9 mouse cellular contexts compared by ENCODE assay signal in genomic region chr11:93988328-93989062, GRCm38 (mm10). TPM values are rescaled to one million over a fixed set of nuclear protein-coding genes. Genes with fewer than 3 reads are reported as not detected.
DNase-seq lines count a peak whose midpoint lies in the region; ATAC-seq lines count a peak whose summit lies in the region.
"Had no signal": no experiment of that assay in that cellular context is flagged by ENCODE, and none has a peak within 500 bp of the region (broad histone marks: within the 10 kb centered on the region; RNA-seq: fewer than 3 reads in every experiment).

No protein-coding gene starts in this region.

- no peak overlapping the region for H3K4me2 ChIP-seq in hindbrain, embryonic 14.5 days (replicated peaks)
- no peak overlapping the region for H3K4me2 ChIP-seq in hindbrain, embryonic 12.5 days (replicated peaks)
- 0 out of 2 replicates have a peak overlapping the region, but pooled peaks have one; percentile 4 for H3K4me2 ChIP-seq in kidney, embryonic 16.5 days (replicated peaks; ENCODE audit: low read depth, low read length)
- H3K4me2 ChIP-seq: hindbrain, embryonic 15.5 days had no signal

- intact Hi-C loops in left cerebral cortex, postnatal 25 days (cut with DNase I), result no loop called here

- H3K36me3 ChIP-seq in hindbrain, embryonic 14.5 days (replicated peaks; ENCODE audit: control insufficient read depth, insufficient read depth), result no peaks in the 10 kb centered on the region
- no peaks in the 10 kb centered on the region for H3K36me3 ChIP-seq in hindbrain, embryonic 12.5 days
- H3K36me3 ChIP-seq in heart, embryonic 10.5 days, result no peaks in the 10 kb centered on the region
- no peaks in the 10 kb centered on the region for H3K36me3 ChIP-seq in kidney, embryonic 16.5 days (ENCODE audit: insufficient read depth, low read length)
- H3K36me3 ChIP-seq in macrophage (ENCODE audit: inconsistent target), result no peaks in the 10 kb centered on the region
- H3K36me3 ChIP-seq: hindbrain, embryonic 15.5 days had no signal

- H3K79me2 ChIP-seq in macrophage (ENCODE audit: inconsistent target), result no peaks in the 10 kb centered on the region

- WGBS in hindbrain, embryonic 14.5 days, result 74% methylated on average over 12 of the region's 12 CpGs
- 64% methylated on average over 12 of the region's 12 CpGs for WGBS in hindbrain, embryonic 12.5 days
- 47% methylated on average over 12 of the region's 12 CpGs for WGBS in heart, embryonic 10.5 days
- WGBS in kidney, embryonic 16.5 days, result 50% methylated on average over 12 of the region's 12 CpGs
- 84% methylated on average over 12 of the region's 12 CpGs for WGBS in macrophage (ENCODE audit: missing documents)

- no peak overlapping the region for H3K4me3 ChIP-seq in hindbrain, embryonic 14.5 days (replicated peaks; ENCODE audit: low read length)
- no peak overlapping the region for H3K4me3 ChIP-seq in hindbrain, embryonic 12.5 days
- no peak overlapping the region for H3K4me3 ChIP-seq in heart, embryonic 10.5 days
- H3K4me3 ChIP-seq in kidney, embryonic 16.5 days (ENCODE audit: low read length), result no peak overlapping the region
- no peak overlapping the region for H3K4me3 ChIP-seq in macrophage (ENCODE audit: inconsistent target)
- H3K4me3 ChIP-seq: hindbrain, embryonic 15.5 days had no signal

- no peak for ATAC-seq in hindbrain, embryonic 14.5 days (ENCODE audit: low FRiP score)
- ATAC-seq in hindbrain, embryonic 12.5 days (ENCODE audit: low FRiP score), result no peak
- no peak for ATAC-seq in kidney, embryonic 16.5 days (ENCODE audit: low FRiP score, low TSS enrichment)

- H3K4me1 ChIP-seq in hindbrain, embryonic 14.5 days (replicated peaks; ENCODE audit: control insufficient read depth, insufficient read depth, low read length), result no peaks in the 10 kb centered on the region
- H3K4me1 ChIP-seq in hindbrain, embryonic 12.5 days, result no peaks in the 10 kb centered on the region
- peaks cover 11% of the 10 kb centered on the region for H3K4me1 ChIP-seq in heart, embryonic 10.5 days
- H3K4me1 ChIP-seq in kidney, embryonic 16.5 days (ENCODE audit: insufficient read depth, low read length), result 0 out of 2 replicates have a peak, but pooled peaks cover 7% of the 10 kb centered on the region
- H3K4me1 ChIP-seq: hindbrain, embryonic 15.5 days had no signal

- no peak for DNase-seq in hindbrain, embryonic 14.5 days (ENCODE audit: low spot score)
- DNase-seq in heart, embryonic 10.5 days (ENCODE audit: low spot score), result no peak
- no peak for DNase-seq in ovary, postnatal 36 days (ENCODE audit: low spot score)
- DNase-seq in left cerebral cortex, postnatal 25 days (ENCODE audit: low spot score in 2 of 2), result no peak
- DNase-seq in T-cell, adult 2 months (ENCODE audit: low spot score), result no peak

- no peaks in the 10 kb centered on the region for H3K27me3 ChIP-seq in hindbrain, embryonic 14.5 days (ENCODE audit: control insufficient read depth, insufficient read depth, low read length)
- peaks cover 3% of the 10 kb centered on the region; the same call in 1 of the 2 replicates for H3K27me3 ChIP-seq in hindbrain, embryonic 12.5 days
- no peaks in the 10 kb centered on the region for H3K27me3 ChIP-seq in heart, embryonic 10.5 days (ENCODE audit: insufficient read depth, poor library complexity, severe bottlenecking)
- H3K27me3 ChIP-seq in kidney, embryonic 16.5 days (ENCODE audit: insufficient read depth, low read length), result no peaks in the 10 kb centered on the region
- H3K27me3 ChIP-seq: hindbrain, embryonic 15.5 days had no signal

- peak overlapping the region; percentile 53; the same call in 1 of the 2 replicates for H3K27ac ChIP-seq in hindbrain, embryonic 14.5 days
- H3K27ac ChIP-seq in hindbrain, embryonic 12.5 days, result no peak overlapping the region
- peak overlapping the region; percentile 81 for H3K27ac ChIP-seq in heart, embryonic 10.5 days
- H3K27ac ChIP-seq in kidney, embryonic 16.5 days (ENCODE audit: low read length), result peak overlapping the region; percentile 64
- H3K27ac ChIP-seq in macrophage, result peak overlapping the region; percentile 82
- H3K27ac ChIP-seq: hindbrain, embryonic 15.5 days had no signal

- no peaks in the 10 kb centered on the region for H3K9me3 ChIP-seq in hindbrain, embryonic 14.5 days (ENCODE audit: control insufficient read depth, low read length)
- H3K9me3 ChIP-seq in hindbrain, embryonic 12.5 days (replicated peaks), result no peaks in the 10 kb centered on the region
- no peaks in the 10 kb centered on the region for H3K9me3 ChIP-seq in heart, embryonic 10.5 days
- no peaks in the 10 kb centered on the region for H3K9me3 ChIP-seq in kidney, embryonic 16.5 days (ENCODE audit: low read length)
- H3K9me3 ChIP-seq: hindbrain, embryonic 15.5 days had no signal

- no peak overlapping the region for H3K9ac ChIP-seq in hindbrain, embryonic 14.5 days
- H3K9ac ChIP-seq in hindbrain, embryonic 12.5 days, result no peak overlapping the region
- no peak overlapping the region for H3K9ac ChIP-seq in kidney, embryonic 16.5 days (replicated peaks; ENCODE audit: low read length)
- H3K9ac ChIP-seq: hindbrain, embryonic 15.5 days had no signal

RNA-seq across cellular contexts. Expression of gene Spag9, which starts 7.4 kb away (rescaled TPM):
- polyA plus RNA-seq in hindbrain, embryonic 14.5 days (2014; fragmentation: Nextera tagmentation; extraction: Ambion mirVana), result 120 and 121 TPM in 2 replicates
- 119 and 123 TPM in 2 replicates for polyA plus RNA-seq in hindbrain, embryonic 12.5 days (2016; fragmentation: Nextera tagmentation; extraction: Ambion mirVana)
- 27.8 and 32.4 TPM in 2 replicates for polyA plus RNA-seq in heart, embryonic 10.5 days (2016; fragmentation: Nextera tagmentation; extraction: Ambion mirVana)
- polyA plus RNA-seq in kidney, embryonic 16.5 days (2015; fragmentation: Nextera tagmentation; extraction: Ambion mirVana), result 29.7 and 38.4 TPM in 2 replicates
- total RNA-seq in macrophage (2018; cell fraction: chromatin; rRNA removed), result 1,000 to 10,000 TPM in 5 of 26 experiments, 100 to 1,000 TPM in 21; 283 to 1,525 (median 521) TPM
- total RNA-seq in macrophage (2018; cell fraction: cytosol; rRNA removed), result 100 to 1,000 TPM in 2 of 26 experiments, 10 to 100 TPM in 24; 36.8 to 131 (median 64.0) TPM
- total RNA-seq in macrophage (2018; cell fraction: nucleus; rRNA removed), result 100 to 1,000 TPM; 114 to 746 (median 249) TPM
- polyA plus RNA-seq in macrophage (2018), result 47.8 to 52.5 TPM (median 51.8 TPM) in 3 replicates
- 100 to 1,000 TPM; 272 to 282 TPM for total RNA-seq in left cerebral cortex, postnatal 25 days (2021)

RNA-seq across cellular contexts. Expression of gene Nme1, which starts 20.2 kb away (rescaled TPM):
- 359 and 412 TPM in 2 replicates for polyA plus RNA-seq in hindbrain, embryonic 14.5 days (2014; fragmentation: Nextera tagmentation; extraction: Ambion mirVana)
- 172 and 210 TPM in 2 replicates for polyA plus RNA-seq in hindbrain, embryonic 12.5 days (2016; fragmentation: Nextera tagmentation; extraction: Ambion mirVana)
- 188 and 263 TPM in 2 replicates for polyA plus RNA-seq in heart, embryonic 10.5 days (2016; fragmentation: Nextera tagmentation; extraction: Ambion mirVana)
- polyA plus RNA-seq in kidney, embryonic 16.5 days (2015; fragmentation: Nextera tagmentation; extraction: Ambion mirVana), result 162 and 174 TPM in 2 replicates
- total RNA-seq in macrophage (2018; cell fraction: chromatin; rRNA removed), result 10 to 100 TPM in 2 of 26 experiments, 1 to 10 TPM in 23, under 1 TPM in 1; 0.94 to 11.8 (median 3.8) TPM
- total RNA-seq in macrophage (2018; cell fraction: cytosol; rRNA removed), result 10 to 100 TPM; 20.5 to 44.0 (median 32.1) TPM
- 10 to 100 TPM in 5 of 26 experiments, 1 to 10 TPM in 21; 2.0 to 17.3 (median 5.8) TPM for total RNA-seq in macrophage (2018; cell fraction: nucleus; rRNA removed)
- 32.9 to 71.2 TPM (median 46.6 TPM) in 3 replicates for polyA plus RNA-seq in macrophage (2018)
- total RNA-seq in left cerebral cortex, postnatal 25 days (2021), result 100 to 1,000 TPM; 119 TPM

RNA-seq across cellular contexts. Expression of gene Gm20390, which starts 20.4 kb away (rescaled TPM):
- 319 and 350 TPM in 2 replicates for polyA plus RNA-seq in hindbrain, embryonic 14.5 days (2014; fragmentation: Nextera tagmentation; extraction: Ambion mirVana)
- 327 and 355 TPM in 2 replicates for polyA plus RNA-seq in hindbrain, embryonic 12.5 days (2016; fragmentation: Nextera tagmentation; extraction: Ambion mirVana)
- 432 and 461 TPM in 2 replicates for polyA plus RNA-seq in heart, embryonic 10.5 days (2016; fragmentation: Nextera tagmentation; extraction: Ambion mirVana)
- polyA plus RNA-seq in kidney, embryonic 16.5 days (2015; fragmentation: Nextera tagmentation; extraction: Ambion mirVana), result 404 and 448 TPM in 2 replicates
- total RNA-seq in macrophage (2018; cell fraction: chromatin; rRNA removed), result 1 to 10 TPM in 2 of 26 experiments, not detected in 24; 1.1 to 2.2 TPM
- total RNA-seq in macrophage (2018; cell fraction: cytosol; rRNA removed), result 10 to 100 TPM; 11.9 to 36.9 (median 23.0) TPM
- 10 to 100 TPM in 1 of 26 experiments, 1 to 10 TPM in 18, under 1 TPM in 1, not detected in 6; 0.86 to 10.7 (median 6.8) TPM for total RNA-seq in macrophage (2018; cell fraction: nucleus; rRNA removed)
- polyA plus RNA-seq in macrophage (2018), result 6.1 to 48.7 TPM (median 16.9 TPM) in 3 replicates
- 100 to 1,000 TPM; 106 to 109 TPM for total RNA-seq in left cerebral cortex, postnatal 25 days (2021)

RNA-seq across cellular contexts. Expression of gene Nme2, which starts 32.4 kb away (rescaled TPM):
- polyA plus RNA-seq in hindbrain, embryonic 14.5 days (2014; fragmentation: Nextera tagmentation; extraction: Ambion mirVana), result 96.8 and 107 TPM in 2 replicates
- 118 and 124 TPM in 2 replicates for polyA plus RNA-seq in hindbrain, embryonic 12.5 days (2016; fragmentation: Nextera tagmentation; extraction: Ambion mirVana)
- polyA plus RNA-seq in heart, embryonic 10.5 days (2016; fragmentation: Nextera tagmentation; extraction: Ambion mirVana), result 176 and 218 TPM in 2 replicates
- polyA plus RNA-seq in kidney, embryonic 16.5 days (2015; fragmentation: Nextera tagmentation; extraction: Ambion mirVana), result 234 and 281 TPM in 2 replicates
- 10 to 100 TPM in 6 of 26 experiments, 1 to 10 TPM in 20; 2.0 to 78.8 (median 7.5) TPM for total RNA-seq in macrophage (2018; cell fraction: chromatin; rRNA removed)
- 100 to 1,000 TPM; 248 to 370 (median 280) TPM for total RNA-seq in macrophage (2018; cell fraction: cytosol; rRNA removed)
- total RNA-seq in macrophage (2018; cell fraction: nucleus; rRNA removed), result 10 to 100 TPM; 15.2 to 72.6 (median 28.7) TPM
- 187 to 466 TPM (median 286 TPM) in 3 replicates for polyA plus RNA-seq in macrophage (2018)
- total RNA-seq in left cerebral cortex, postnatal 25 days (2021), result 10 to 100 TPM; 63.4 to 79.0 TPM
